Mouse (Mus musculus) fat pad, adult 2 months (tissue): Measurements from ENCODE around the gene Dact2.

Source experiments
- DNase-seq: peaks from one replicate; pipeline ENCODE4 v3.0.0-alpha.2; 2011; ENCODE audit warnings: low read depth, low spot score; ENCODE audit errors: extremely low read depth

Gene Dact2

DNA sequence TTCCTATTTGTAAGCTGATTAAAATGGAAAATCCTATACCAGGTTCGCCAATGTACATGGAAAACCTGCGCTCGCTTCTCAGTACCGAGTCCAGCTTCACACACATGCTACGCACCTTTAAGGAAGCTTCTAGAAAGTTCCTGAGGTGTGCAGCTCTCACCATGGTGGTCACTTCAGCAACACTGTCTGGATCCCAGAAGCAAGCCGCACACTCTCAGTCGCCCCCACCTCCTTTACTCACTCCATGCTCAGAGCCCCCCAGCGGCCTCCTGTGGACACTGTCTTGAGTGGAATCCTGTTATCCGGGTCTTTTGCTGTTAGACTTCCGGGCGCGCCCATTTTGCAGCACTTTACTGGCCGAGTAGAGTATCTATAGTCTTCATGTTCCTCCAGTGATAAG is at the start of gene Dact2:
Gene Dact2, minus strand, starts transcription at position 244 of the 400 bp plus-strand sequence.
- DNase-seq: no peak

DNA sequence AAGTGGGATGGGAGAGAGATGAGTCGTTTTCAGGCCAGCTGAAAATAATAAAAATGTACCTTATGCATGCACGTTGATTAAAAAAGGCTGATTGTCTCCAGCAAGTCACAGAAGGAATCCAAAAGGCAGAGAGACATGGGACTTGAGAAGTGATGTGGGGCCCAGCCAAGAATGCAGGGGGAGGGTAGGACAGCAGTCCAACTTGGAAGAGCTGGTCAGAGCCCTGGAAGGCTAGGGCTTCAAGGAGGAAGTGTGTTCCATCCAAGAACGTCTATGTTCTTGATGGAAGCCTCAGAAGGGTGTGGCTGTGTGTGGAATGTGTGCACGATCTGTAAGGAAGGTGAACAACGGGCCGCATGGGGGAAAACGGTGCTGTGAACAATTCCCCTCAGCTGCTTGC is 48.4 kb upstream of the Dact2 start:
- DNase-seq: no peak

DNA sequence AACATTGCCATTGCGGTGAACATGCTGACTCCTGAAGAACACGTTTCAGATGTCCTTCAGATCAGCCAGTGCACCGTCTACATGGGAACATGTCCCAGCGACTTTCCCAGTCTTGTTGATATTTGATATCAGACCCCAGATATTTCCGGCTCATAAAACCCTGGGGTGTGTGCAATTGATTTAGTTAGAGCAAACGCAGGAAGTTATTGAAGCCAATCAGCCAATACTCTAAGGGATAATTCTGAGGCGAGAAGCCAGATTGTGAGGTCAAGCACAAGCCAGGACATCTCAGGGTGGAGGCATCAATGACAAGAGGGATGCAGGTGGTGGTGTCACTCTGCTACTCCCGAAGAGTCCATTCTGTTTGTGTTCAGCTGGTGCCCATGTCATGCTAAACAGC is 46.3 kb upstream of the Dact2 start:
- no peak for DNase-seq

DNA sequence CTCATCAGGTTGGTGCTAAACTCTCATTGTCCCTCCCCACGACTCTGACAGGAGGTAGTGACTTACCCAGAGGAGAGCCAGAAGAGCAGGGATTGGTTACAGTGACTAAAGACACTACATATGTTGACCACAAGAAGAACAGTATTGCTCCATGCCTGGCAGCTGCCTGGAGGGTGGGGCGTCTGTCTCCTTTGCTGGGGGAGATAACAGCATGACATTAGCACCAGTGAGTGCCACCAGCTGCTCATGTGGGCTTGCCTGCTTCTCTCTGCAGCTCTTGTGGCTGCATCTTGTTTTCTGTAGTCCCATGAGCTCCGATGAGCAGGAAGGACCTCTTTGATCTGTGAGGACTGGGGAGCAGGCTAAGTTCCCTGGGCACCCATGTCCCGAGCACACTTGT is 45.5 kb upstream of the Dact2 start:
- no peak for DNase-seq

DNA sequence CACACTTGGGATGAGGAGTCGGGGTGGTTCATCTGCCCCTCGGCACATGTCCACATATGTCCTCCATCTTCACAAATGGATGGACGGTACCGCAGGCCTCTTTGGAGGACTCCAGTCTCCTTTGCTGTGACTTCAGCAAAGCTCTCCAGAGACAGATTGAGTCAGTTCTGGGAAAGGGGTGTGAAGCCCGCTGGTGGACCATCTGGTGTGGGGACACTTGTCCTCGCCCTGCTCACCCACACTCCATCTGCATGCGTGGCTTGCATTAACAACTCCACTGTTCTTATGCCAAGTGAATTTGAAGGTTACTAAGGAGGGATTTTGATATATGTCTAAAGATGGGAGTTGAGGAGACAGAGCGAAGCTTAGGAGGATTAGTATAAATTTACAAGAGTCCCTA is 43.8 kb upstream of the Dact2 start:
- DNase-seq: no peak

DNA sequence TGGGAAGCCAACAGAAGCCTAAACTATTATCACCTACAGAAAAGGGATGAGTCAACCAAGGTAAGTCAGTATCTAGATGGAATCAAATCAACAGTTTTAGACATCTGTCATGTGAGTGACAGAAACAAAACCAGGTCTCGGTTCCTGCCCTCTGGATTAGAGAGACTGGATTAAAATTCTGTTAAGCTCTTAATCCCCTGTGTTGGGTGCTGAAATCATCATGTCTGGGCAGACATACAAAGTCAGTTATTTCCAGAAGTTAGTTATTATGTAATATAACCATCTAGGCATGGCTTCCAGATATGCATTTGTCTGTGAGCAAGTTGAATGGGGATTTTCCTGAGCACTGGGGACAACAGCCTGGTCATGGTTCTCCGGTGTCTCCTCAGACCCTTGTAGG is 42.2 kb upstream of the Dact2 start:
- peak; percentile 59 for DNase-seq

DNA sequence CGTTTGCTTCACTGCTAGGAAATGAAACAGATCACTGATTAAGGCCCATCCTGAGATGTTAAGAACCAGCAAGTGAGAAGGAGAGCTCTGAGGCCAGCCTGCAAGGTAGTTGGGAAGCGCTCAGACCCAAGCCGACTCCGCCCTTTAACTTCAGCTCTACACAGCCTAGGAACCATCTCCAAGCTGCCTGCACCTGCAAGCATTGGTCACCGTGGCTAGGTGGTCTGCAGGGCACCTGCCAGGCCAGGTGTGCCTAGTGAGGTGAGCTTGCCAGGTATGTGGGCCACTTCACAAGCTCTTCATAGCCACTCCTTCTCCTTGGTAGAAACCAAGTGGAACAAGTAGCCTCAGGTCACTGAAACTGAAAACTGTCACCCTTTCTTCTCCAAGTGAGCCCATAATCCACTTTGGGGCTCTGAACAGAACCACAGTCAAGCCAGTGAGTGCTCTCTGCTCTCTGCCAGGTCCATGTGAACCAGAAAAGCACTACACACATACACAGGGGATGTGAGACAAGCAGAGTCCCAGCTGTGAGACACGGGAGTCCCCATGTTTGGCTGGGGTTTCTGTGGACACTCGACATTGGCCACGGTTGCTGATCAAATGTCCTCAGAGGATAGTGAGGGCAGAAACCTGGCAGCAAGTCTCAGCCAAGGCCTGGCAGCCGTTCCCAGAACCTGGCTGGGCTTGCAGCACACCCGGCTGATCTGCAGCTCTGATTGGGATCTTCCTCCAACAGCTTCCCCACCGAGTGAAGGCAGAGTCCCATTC is 40.3 kb upstream of the Dact2 start:
- DNase-seq: peak; percentile 55

DNA sequence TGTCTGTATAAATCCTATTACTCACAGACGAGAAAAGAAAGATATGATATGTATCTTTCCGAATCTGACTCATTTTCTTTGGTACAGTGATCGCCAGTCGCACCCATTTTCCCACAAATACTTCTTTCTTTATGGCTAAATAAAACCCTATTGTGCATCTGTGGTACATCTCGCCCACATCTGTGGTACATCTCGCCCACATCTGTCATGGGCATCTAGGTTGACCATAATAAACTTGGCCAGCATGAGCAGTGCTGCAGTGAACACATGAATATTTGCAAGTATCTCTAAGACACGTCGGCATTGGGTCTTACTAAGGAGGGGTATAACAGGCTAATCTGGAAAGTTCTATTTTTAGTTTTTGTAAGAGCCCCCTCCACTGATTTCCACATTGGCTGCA is 38.5 kb upstream of the Dact2 start:
- DNase-seq: no peak

- no peak for DNase-seq
Observed at GRCm38 (mm10) chr17:14239960-14240359, 35.9 kb upstream of the Dact2 start.

DNA sequence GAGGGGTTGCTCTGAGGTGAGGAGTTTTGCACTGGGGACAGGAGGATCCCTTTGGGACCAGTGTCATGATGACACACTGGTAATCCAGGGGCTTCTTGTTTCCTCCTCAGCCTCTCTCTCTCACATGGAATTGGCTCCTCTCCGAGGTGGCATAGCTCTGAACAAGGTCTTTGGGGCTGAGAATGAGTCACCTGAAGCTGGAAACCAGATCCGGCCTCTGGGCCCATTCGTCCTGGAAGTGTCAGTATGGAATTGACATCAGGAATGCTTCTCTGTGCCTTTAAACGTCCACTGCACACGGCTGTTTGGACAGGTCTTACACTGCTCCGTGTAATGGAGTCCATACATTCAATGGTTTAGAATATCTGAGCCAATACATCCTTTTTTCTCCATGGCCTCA is 33.0 kb upstream of the Dact2 start:
- DNase-seq: no peak

DNA sequence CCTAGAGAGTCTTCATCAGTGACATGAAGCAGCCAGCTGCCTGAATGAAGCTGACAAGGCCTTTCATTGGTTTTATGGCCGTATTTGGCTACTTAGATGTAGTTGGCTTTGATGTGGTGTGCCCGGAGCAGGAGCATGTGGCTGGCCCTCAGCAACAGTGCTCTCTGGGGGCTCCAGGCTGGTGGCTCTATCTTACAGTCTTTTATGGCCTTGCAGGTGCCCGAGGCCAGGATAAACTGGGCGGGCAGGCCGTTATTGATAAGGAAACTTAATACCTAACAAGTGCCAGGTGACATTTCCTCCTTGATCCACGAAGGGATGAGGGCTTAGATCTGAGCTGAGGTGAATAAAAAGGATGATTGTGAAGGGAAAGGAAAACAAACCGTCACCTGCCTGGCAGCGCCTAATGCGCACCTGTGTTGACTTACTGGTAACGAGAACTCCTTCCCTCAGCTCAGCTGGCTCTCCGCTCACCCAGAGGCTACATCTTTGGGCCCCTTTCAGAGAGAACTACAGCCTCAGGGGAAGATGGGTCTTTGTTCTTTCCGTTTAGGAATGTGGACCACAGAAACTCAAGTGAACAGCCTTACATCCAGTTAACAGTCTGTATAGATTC is 30.8 kb upstream of the Dact2 start:
- no peak for DNase-seq

DNA sequence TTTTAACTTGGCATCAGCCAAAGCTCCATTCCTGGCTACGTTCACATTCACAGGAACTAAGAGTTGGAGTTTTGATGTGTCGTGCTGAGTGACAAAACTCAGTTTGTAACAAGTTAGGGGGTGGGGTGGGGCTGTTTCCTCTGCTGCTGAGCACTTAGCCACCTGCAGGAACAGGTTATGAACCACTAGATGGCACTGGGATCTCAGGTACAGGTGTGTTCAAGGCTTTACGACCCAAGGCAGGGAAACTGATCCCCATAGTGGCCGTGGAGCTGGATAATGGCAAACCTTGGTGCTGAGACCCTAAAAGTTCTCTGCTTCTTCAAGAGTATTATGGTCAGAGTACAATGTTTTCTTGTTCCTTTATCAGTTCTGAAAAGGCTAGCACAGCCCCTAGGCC is 29.6 kb upstream of the Dact2 start:
- no peak for DNase-seq

- DNase-seq: no peak
Observed at GRCm38 (mm10) chr17:14232629-14233028, 28.5 kb upstream of the Dact2 start.

GRCm38 (mm10) chr17:14230698-14231430 is 26.8 kb upstream of the Dact2 start:
- DNase-seq: no peak

- no peak for DNase-seq
Observed at GRCm38 (mm10) chr17:14228381-14228780, 24.3 kb upstream of the Dact2 start.

DNA sequence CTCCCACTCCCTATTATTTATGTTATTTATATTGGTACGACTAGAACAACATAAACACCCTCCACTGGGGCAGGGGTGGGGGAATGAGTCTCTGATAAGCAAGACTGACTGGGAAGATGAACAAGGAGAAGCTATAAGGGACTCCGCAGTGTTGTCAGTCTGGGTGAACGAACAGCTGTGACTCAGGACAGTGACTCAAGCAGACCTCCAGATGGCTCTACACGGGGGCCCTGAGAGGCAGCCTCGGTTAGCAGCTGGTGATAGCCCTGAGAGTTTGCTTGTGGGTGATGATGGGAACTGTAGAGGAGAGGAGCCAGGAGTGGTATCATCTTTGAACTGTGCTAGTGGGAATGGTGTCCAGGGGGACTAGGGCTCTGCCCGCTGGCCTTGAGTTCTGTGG is 23.5 kb upstream of the Dact2 start:
- no peak for DNase-seq

DNA sequence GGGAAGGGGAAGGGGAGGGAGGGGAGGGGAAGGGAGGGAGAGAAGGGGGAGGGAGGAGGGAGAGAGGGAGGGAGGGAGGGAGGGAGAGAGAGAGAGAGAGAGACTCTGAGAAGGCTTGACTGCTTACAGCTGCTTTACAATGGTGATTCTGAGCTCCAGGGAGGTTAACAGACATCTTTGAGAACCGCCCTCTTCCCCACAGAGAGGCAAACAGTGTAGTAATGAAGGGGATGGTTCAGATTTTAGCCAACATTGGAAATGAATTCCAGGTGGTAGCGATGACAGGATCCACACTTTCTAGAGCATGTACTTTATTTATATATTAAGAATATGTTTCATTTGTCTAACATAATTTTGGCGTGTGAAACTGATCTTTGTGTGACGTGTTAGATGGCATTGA is 22.7 kb upstream of the Dact2 start:
- DNase-seq: no peak

DNA sequence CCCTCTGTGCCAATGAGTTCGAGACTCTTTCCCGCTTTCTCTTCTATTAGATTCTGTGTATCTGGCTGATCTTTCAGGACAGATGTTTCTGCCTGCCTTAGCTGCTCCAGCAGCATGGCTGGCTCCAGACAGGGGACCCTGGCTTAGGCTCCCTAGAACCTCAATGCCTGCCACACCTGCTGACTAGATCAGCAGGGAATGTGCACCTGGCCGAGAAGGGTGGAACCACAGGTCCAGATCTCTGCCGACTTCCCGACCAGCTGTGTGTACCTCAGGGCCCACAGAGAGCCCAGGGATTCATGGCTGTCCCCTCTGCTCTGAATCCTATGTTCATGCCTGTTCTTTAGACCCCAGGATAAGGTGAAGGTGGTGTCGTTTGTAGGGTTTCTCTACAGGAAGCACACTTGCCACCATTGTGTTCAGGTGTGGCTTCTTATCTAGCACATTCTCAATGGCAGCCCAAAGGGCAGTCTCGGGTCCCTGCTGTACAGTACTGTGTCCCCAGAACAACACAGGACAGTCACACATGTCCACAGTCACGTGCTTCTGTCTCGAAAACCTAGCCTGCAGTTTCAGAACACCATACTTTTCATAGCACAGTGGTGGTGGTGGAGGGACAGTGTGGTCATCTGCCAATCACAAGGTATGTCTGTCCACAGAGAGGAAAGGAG is 22.0 kb upstream of the Dact2 start:
- DNase-seq: no peak

GRCm38 (mm10) chr17:14221893-14222615 is 17.9 kb upstream of the Dact2 start:
- no peak for DNase-seq

DNA sequence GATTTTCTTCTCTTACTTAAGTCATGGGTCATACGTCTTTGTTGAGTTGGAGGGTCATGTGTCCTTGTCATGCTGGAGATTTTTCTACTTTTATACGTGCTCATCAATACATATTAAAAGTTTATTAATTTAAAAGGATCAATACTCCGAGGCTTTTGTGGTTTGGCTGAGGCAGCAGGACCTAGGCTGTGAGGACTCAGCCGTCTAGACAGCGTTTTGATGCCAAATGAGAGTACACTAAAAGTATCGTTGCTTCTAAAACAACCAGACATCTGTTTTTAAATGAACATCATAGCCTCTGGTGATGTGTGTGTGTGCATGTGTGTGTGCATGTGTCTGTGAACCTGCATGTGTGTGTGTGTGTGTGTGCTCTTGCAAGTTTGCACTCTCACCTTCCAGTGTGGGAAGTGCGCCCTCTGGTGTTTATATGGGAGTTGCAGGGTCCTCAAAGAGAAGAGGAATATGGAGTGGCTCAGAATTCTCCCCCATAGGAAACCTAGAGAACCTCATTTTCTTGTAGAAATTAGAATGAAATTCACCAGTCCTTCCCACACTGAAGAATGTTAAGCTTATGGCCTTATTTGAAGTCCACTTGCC is 16.6 kb upstream of the Dact2 start:
- DNase-seq: no peak
